Mouse (Mus musculus) cortical plate, adult 2 months (tissue): Measurements from ENCODE around the gene Rapgef5.

Source experiments
- CTCF ChIP-seq: fragments of 200-500 bp; IDR thresholded peaks from 2 replicates; pipeline ENCODE4 v1.5.1; 2011; ENCODE audit warnings: mild to moderate bottlenecking, control low read depth, low read length; ENCODE audit not compliant: insufficient read depth; ENCODE audit errors: extremely low read depth
- POLR2A ChIP-seq: fragments of 200-500 bp; IDR thresholded peaks from 2 replicates; pipeline ENCODE4 v1.6.1; 2011; ENCODE audit warnings: mild to moderate bottlenecking, low read length, control low read depth; ENCODE audit not compliant: insufficient read depth; ENCODE audit errors: extremely low read depth

DNA sequence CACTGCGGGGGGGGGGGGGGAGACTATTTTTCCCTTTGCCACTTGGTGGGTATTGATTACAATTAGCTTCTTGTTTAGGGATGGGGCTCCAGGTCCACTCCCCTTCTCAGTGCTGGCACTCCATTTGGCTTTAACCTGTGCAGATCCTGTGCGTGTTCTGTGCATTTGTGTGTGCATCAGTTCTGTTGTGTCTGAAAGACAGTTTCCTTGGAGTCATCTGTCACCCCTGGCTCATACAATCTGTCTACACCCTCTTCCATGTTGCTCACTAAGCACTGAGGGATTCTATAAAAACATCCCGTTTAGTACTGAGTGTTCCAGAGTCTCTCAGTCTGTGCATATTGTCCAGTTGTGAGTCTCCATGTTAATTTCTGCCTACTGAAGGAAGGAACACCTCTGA lies 189.0 kb downstream of the Rapgef5 start:
- no peak for TF ChIP-seq CTCF
- TF ChIP-seq POLR2A: no peak
